Mouse (Mus musculus): ENCODE results near the gene Eif1. TPM values are rescaled to one million over a fixed set of nuclear protein-coding genes. Genes with fewer than 3 reads are reported as not detected.
A peak's percentile ranks its signal among the peaks of the same experiment; 100 is the strongest.
"Not testable (repeated sequence)": the region's sequence is repeated elsewhere in the genome, so short reads cannot be mapped to it uniquely, and the experiment has no call there.

The Eif1 gene
- polyA plus RNA-seq, 1 experiment from 2014 or later = 1,585 TPM

DNA sequence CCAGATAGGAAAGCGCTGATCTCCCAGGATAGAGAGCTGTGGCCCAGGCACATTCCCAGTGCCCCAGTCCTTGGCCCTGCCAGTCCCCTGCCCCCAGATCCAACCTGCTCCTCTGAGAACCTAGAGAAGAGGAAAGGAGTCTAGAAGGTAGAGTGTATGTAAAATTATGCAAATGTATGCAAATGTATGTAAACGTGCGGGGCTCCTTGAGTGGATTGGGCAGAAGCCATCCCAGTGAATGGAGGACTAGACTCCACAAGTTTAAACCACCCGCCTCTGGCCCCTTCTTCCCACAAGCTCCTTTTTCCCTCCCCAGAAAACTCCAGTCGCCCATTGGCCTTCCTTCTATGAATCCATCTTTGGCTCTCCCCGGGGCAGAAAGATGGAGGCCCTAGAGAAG, 26.8 kb upstream of the Eif1 start:
- H3K9me3 ChIP-seq = no peaks in the 10 kb centered on the region
- no peak overlapping the region for H3K27ac ChIP-seq
- no peak overlapping the region for H3K9ac ChIP-seq
- H3K4me1 ChIP-seq = peaks cover 14% of the 10 kb centered on the region
- 42% methylated on average over 6 of the region's 6 CpGs for WGBS
- H3K4me3 ChIP-seq (replicated peaks) = no peak overlapping the region
- no peaks in the 10 kb centered on the region for H3K36me3 ChIP-seq (replicated peaks)
- H3K27me3 ChIP-seq = 0 out of 2 replicates have a peak, but pooled peaks cover 4% of the 10 kb centered on the region
- ATAC-seq (ENCODE audit: low FRiP score) = no peak
- no peak overlapping the region for H3K4me2 ChIP-seq

DNA sequence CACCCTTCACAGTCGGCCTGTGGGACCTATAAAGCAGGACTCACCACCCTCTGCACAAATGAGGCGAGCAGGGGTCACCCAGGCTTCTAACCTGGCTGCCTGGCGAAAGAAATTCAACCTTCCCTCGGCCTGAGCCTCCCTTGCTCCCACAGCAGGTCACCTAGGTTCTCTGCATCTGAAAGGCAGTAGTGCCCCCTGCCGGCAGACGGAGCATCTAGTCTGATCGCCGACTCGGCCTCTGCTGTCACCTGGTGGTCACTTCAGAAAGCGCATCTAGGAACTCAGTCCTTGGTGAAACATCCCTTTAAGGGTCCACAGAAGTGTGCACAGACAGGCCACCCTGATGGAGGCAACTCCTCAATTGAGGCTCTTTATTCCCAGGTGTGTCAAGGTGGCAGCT, 24.4 kb upstream of the Eif1 start:
- 4% methylated on average over 10 of the region's 10 CpGs for WGBS
- no peak overlapping the region for H3K27ac ChIP-seq
- H3K4me2 ChIP-seq = peak overlapping the region; percentile 19; the same call in 1 of the 2 replicates

DNA sequence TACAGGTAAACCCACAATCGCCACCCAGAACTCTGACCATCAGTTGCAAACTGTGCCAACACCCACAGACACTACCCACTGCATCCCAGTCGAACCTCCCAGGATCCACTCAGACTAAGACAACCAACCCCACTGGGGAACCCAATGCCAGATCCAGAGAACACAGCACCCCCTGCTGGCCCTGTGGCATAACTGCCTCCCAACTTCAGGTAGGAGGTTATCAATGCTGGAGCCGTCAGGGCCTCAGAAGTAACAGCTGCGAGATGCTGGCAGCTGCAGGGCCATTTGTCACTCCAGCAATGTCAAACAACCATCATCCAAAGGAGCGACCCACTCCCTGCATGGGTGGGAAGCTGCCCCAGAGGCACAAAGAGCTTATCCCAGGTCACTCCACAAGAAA, 21.9 kb upstream of the Eif1 start:
- peak overlapping the region; percentile 40 for H3K4me2 ChIP-seq
- no peak overlapping the region for H3K4me3 ChIP-seq (replicated peaks)

More for the DNA sequence above, 24.4 kb upstream of the Eif1 start:
- no peaks in the 10 kb centered on the region for H3K9me3 ChIP-seq
- no peak overlapping the region for H3K9ac ChIP-seq
- ATAC-seq (ENCODE audit: low FRiP score) = peak; percentile 35; the same call in 1 of the 2 replicates
- H3K4me1 ChIP-seq = peaks cover 16% of the 10 kb centered on the region
- H3K4me3 ChIP-seq (replicated peaks) = no peak overlapping the region
- H3K27me3 ChIP-seq = 0 out of 2 replicates have a peak, but pooled peaks cover 4% of the 10 kb centered on the region
- no peaks in the 10 kb centered on the region for H3K36me3 ChIP-seq (replicated peaks)

DNA sequence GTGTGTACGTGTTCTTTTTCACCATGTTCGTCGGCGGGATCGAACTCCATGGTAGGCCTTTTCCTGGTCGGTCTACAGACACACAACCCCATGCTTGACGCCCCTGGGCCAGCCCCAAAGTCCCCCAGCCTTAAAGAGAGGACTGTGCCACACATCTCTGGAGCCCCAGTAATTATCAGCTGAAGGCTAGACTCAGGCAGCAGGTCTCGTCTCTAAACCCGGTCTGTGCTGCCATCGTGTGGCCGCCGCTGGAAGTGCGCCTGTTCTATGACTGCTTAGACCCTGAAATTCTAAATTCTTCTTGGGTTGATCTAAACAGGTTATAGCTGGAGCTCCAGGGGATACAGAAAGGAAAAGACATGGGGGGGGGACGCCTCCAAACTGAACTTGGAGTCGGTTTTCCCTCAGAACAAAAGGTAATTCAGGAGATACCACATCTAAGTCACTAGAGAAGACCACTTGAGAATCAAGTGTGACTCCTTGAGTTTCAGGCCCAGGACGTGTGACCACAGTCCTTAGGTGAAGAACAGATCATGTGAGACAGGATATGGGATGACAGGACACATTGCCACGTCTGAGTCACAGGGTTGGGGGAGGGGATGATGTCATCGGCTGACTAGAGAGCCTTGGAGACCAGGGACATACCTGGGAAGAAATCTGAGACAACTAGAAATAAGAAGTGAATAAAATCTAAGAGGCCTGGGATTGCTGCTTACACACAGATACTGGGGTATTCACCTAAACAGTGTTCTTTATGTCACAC, 21.2 kb upstream of the Eif1 start:
- Histone ChIP-seq H3K4me2 (peak overlapping the region; percentile 40), H3K9ac (no peak overlapping the region), H3K27me3 (0 out of 2 replicates have a peak, but pooled peaks cover 4% of the 10 kb centered on the region), H3K4me3 (replicated peaks) (no peak overlapping the region), H3K4me1 (peaks cover 3% of the 10 kb centered on the region), H3K36me3 (replicated peaks) (no peaks in the 10 kb centered on the region), H3K9me3 (no peaks in the 10 kb centered on the region), H3K27ac (no peak overlapping the region)
- WGBS = 20% methylated on average over 18 of the region's 18 CpGs
- peak; percentile 33; the same call in 1 of the 2 replicates for ATAC-seq (ENCODE audit: low FRiP score)

More for the DNA sequence above, 21.9 kb upstream of the Eif1 start:
- no peak for ATAC-seq (ENCODE audit: low FRiP score)
- no peaks in the 10 kb centered on the region for H3K36me3 ChIP-seq (replicated peaks)
- H3K27ac ChIP-seq = no peak overlapping the region
- H3K9ac ChIP-seq = no peak overlapping the region
- 41% methylated on average over 5 of the region's 5 CpGs for WGBS
- peaks cover 9% of the 10 kb centered on the region for H3K4me1 ChIP-seq
- no peaks in the 10 kb centered on the region for H3K9me3 ChIP-seq
- H3K27me3 ChIP-seq = 0 out of 2 replicates have a peak, but pooled peaks cover 4% of the 10 kb centered on the region

DNA sequence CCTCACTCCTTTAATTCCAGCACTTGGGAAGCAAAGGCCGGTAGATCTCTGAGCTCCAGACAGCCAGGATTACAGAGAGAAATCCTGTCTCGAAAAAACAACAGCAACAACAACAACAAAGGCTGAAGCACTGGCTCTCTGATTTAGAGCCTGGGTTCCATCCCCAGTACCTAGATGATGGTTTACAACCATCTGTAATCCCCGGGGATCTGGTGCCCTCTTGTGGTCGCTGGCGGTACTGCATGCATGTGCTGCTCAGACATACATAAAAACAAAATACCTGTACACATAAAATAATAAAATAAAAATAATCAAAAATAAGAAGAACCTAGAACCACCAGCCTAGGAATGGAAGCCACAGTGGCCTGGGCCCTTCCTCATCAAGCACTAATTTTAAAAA, 19.4 kb upstream of the Eif1 start:
- no peak overlapping the region for H3K27ac ChIP-seq
- H3K4me2 ChIP-seq = no peak overlapping the region
- no peak overlapping the region for H3K4me3 ChIP-seq (replicated peaks)
- ATAC-seq (ENCODE audit: low FRiP score) = 0 out of 2 replicates have a peak, but pooled peaks have one; percentile 11
- H3K9ac ChIP-seq = no peak overlapping the region
- no peaks in the 10 kb centered on the region for H3K36me3 ChIP-seq (replicated peaks)
- WGBS = 7% methylated on average over 5 of the region's 5 CpGs
- H3K4me1 ChIP-seq = peaks cover 3% of the 10 kb centered on the region; the same call in 1 of the 2 replicates
- H3K27me3 ChIP-seq = 0 out of 2 replicates have a peak, but pooled peaks cover 4% of the 10 kb centered on the region
- no peaks in the 10 kb centered on the region for H3K9me3 ChIP-seq

DNA sequence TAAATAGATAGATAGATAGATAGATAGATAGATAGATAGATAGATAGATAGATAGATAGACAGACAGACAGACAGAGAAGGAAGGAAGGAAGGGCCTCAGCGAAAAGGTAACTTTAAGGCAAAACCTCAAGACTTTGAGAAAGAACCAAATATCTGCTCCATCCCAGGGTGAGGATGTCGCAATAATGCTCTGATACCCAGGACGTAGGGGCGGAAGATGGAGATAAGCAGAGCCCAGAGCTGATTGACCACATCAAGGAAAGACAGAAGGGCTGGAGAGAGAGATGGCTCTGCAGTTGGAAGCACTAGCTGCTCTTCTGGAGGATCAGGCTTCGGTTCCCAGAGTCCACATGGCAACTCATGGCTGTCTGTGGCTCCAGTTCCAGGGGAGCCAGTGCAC, 18.4 kb upstream of the Eif1 start:
- 94% methylated on average over 5 of the region's 5 CpGs for WGBS
- H3K27me3 ChIP-seq = 0 out of 2 replicates have a peak, but pooled peaks cover 4% of the 10 kb centered on the region

DNA sequence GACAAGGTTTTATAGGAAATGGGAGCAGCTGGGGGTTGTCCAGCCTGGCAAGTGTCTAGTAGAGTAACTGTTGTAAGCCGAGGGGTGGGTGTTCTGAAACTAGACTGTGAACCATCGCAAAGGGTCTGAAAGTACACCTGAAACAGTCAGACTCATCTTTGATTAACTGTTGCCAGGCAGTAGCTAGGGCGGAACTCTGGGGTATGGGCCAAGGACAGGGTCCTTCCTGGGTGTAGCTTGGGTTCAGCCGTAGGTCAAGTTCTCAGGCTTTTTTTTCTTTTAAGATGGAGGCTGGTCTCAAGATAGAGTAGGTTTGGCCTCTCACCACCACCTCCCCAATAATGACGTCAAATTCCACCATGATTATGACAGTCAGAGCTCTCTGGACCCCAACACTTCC, 11.8 kb upstream of the Eif1 start:
- H3K9me3 ChIP-seq = no peaks in the 10 kb centered on the region
- no peak overlapping the region for H3K4me3 ChIP-seq (replicated peaks)
- no peak for ATAC-seq (ENCODE audit: low FRiP score)
- H3K36me3 ChIP-seq (replicated peaks) = no peaks in the 10 kb centered on the region
- WGBS = 92% methylated on average over 5 of the region's 5 CpGs
- H3K9ac ChIP-seq = no peak overlapping the region
- no peaks in the 10 kb centered on the region for H3K27me3 ChIP-seq
- no peaks in the 10 kb centered on the region; the same call in 1 of the 2 replicates for H3K4me1 ChIP-seq
- H3K27ac ChIP-seq = no peak overlapping the region
- no peak overlapping the region for H3K4me2 ChIP-seq

More for the DNA sequence above, 18.4 kb upstream of the Eif1 start:
- H3K4me3 ChIP-seq (replicated peaks) = no peak overlapping the region
- no peak overlapping the region for H3K27ac ChIP-seq
- ATAC-seq (ENCODE audit: low FRiP score) = no peak
- H3K36me3 ChIP-seq (replicated peaks) = no peaks in the 10 kb centered on the region
- no peaks in the 10 kb centered on the region for H3K9me3 ChIP-seq
- peaks cover 3% of the 10 kb centered on the region; the same call in 1 of the 2 replicates for H3K4me1 ChIP-seq
- H3K4me2 ChIP-seq = no peak overlapping the region
- no peak overlapping the region for H3K9ac ChIP-seq

DNA sequence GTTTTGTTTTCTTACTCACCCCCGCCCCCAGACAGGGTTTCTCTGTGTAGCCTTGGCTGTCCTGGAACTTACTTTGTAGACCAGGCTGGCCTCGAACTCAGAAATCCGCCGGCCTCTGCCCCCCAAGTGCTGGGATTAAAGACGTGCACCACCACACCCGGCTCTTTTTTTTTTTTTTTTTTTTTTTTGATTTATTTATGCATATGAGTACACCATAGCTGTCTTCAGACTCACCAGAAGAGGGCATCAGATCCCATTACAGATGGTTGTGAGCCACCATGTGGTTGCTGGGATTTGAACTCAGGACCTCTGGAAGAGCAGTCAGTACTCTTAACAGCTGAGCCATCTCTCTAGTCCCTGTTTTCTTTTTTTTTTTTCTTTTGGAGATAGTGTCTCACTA, 11.0 kb upstream of the Eif1 start:
- not testable (repeated sequence) for ATAC-seq (ENCODE audit: low FRiP score); H3K9ac ChIP-seq; H3K9me3 ChIP-seq; H3K27ac ChIP-seq; H3K4me3 ChIP-seq (replicated peaks); H3K4me1 ChIP-seq; H3K36me3 ChIP-seq (replicated peaks); H3K27me3 ChIP-seq; H3K4me2 ChIP-seq
- 95% methylated on average over 6 of the region's 6 CpGs for WGBS

DNA sequence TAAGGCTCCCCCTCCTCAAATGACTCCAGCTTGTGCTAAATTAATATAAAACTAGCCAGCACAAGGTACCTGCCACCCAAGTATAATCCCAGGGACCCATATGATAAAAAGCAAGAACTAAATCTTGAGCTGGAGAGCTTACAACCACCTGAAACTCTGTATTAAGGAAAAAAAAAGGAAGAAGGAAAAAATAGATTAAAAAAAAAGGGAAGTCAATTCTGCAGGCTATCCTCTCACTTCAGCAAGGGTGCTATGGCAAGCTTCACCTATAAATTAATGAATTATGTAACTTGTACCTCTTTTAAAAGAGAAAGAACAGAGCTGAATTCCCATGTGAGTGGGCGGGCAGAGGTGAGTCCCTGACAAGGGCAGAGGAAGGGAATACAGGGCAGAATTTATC, 8.0 kb upstream of the Eif1 start:
- Histone ChIP-seq H3K9me3 (no peaks in the 10 kb centered on the region), H3K27ac (no peak overlapping the region), H3K9ac (no peak overlapping the region), H3K36me3 (replicated peaks) (no peaks in the 10 kb centered on the region), H3K4me3 (replicated peaks) (no peak overlapping the region), H3K27me3 (no peaks in the 10 kb centered on the region), H3K4me2 (no peak overlapping the region), H3K4me1 (no peaks in the 10 kb centered on the region; the same call in 1 of the 2 replicates)
- ATAC-seq (ENCODE audit: low FRiP score) = no peak
- WGBS = 67% methylated on average over 1 of the region's 1 CpGs

DNA sequence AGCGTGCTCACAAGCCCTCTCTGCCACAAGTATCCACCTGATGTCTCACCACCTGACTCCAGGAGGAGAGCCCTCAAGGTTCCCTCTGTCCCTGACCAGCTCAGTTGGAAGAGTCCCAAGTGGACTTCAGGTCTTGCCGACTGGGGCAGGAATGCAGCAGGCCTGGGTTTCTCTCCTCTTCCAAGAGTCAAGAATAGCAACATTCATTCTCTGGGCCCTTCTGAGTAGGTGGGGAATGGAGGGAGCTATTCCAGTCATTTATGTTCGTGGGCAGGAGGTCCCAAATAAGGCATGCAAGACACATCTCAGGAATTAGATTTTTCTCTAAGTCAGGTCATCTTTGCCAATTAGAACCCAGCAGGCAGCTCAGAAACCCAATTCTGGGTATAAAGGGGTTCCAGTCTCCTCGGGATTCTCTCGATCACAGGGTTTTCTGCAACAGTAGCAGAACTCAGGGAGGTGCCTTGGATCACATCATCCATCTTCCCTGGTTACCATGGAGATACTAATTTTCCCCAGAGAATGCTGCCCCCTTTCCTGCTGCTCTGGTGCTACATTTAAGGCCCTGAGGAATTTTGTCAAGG, 7.5 kb upstream of the Eif1 start:
- no peak for ATAC-seq (ENCODE audit: low FRiP score)
- no peak overlapping the region for H3K4me3 ChIP-seq (replicated peaks)
- H3K27ac ChIP-seq = no peak overlapping the region
- H3K4me1 ChIP-seq = no peaks in the 10 kb centered on the region; the same call in 1 of the 2 replicates
- WGBS = 31% methylated on average over 5 of the region's 5 CpGs
- H3K9ac ChIP-seq = no peak overlapping the region
- H3K36me3 ChIP-seq (replicated peaks) = no peaks in the 10 kb centered on the region
- no peak overlapping the region for H3K4me2 ChIP-seq
- H3K9me3 ChIP-seq = no peaks in the 10 kb centered on the region
- no peaks in the 10 kb centered on the region for H3K27me3 ChIP-seq

DNA sequence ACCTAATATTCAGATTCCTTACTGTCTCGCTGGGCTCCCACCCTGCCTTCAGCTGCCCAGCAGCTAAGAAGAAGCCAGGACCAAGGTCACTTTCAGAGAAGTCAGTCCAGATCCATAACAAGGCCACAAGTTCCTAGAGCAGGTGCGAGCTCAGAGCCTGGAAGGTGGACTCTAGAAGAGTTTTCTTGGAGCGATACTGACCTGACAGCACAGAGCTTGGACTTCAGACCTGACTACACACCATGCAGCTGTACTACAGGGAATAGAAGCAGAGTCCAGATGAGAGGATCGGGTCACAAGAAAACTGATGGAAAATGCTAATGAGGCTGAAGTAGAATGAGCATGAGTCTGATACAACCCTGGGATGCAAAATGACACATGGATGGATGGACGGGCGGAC, 6.3 kb upstream of the Eif1 start:
- H3K27ac ChIP-seq = no peak overlapping the region
- no peaks in the 10 kb centered on the region for H3K27me3 ChIP-seq
- H3K4me2 ChIP-seq = no peak overlapping the region
- no peak overlapping the region for H3K4me3 ChIP-seq (replicated peaks)
- ATAC-seq (ENCODE audit: low FRiP score) = no peak
- no peaks in the 10 kb centered on the region for H3K9me3 ChIP-seq
- 92% methylated on average over 6 of the region's 6 CpGs for WGBS
- H3K36me3 ChIP-seq (replicated peaks) = no peaks in the 10 kb centered on the region
- no peak overlapping the region for H3K9ac ChIP-seq
- H3K4me1 ChIP-seq = no peaks in the 10 kb centered on the region; the same call in 1 of the 2 replicates

DNA sequence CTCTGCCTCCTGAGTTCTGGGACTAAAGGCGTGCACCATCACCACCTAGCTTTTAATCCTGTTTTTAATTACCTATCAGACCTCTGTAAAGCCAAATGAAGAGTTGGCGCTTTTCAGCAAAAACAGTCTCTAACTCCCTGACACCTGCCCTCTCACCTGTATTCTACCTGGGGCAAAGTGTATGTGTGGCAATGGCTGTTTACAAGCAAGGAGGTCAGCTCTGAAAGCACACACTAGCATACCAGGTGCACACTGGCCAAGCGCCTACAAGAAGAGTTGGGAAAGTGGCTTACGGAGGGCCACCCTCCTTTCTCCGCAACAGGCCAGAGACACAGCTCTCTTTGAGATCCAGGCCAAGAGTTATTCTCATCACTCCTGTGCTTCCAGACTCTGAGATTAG, 4.2 kb upstream of the Eif1 start:
- ATAC-seq (ENCODE audit: low FRiP score) = no peak
- 95% methylated on average over 5 of the region's 5 CpGs for WGBS
- no peaks in the 10 kb centered on the region for H3K27me3 ChIP-seq
- no peak overlapping the region for H3K9ac ChIP-seq
- no peak overlapping the region for H3K27ac ChIP-seq
- H3K36me3 ChIP-seq (replicated peaks) = no peaks in the 10 kb centered on the region
- no peaks in the 10 kb centered on the region for H3K9me3 ChIP-seq
- H3K4me2 ChIP-seq = no peak overlapping the region
- H3K4me3 ChIP-seq (replicated peaks) = no peak overlapping the region
- H3K4me1 ChIP-seq = no peaks in the 10 kb centered on the region; the same call in 1 of the 2 replicates
